Mouse (Mus musculus) WW6 (cell line): ENCODE data around the gene Manf.

Experiments used
- DNase-seq: peaks from one replicate; pipeline ENCODE4 v3.0.0-alpha.2; 2013; ENCODE audit warnings: low read depth, low spot score

Manf gene

DNA sequence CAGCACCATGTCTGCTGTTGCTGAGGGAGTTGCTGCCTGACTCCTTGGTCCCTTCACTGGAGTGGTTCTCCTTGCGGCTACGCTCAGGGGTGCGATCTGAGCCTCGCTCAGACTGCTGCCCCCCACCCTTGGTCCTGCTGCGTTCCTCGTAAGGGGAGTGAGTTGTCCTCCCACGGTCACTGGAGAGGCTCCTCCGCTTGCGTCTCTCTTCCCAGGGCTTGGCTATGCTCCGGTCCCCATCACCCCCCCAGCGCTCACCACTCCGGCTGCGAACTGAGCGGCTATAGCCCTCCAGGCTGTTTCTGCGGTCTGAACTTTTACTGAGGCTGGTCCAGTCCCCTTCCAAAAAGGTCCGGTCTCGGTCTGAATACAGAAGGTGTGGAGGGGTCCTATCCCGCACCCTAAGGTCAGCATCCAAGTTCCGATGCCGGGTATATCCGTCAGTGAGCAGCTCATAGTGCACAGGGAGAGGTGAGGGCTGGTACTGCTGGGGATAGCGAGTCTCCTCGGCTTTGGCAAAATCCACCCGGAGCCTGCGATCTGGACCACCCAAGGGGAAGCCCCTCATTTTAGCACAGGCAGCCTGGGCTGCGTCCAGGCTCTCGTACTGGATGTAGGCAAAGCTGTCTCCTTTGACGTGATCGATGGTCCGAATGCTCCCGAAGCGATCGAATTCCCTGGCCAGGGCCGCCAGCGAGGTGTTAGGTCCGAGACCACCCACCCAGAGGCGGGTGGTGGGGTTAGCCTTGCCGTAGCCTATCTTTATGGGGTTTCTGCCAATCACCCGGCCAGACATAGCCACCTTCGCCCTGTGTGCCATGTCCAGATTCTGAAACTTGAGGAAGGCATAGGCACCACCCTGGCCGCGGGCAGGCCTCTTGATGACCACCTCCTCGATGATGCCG lies 6.5 kb downstream of the Manf start:
- no peak for DNase-seq

DNA sequence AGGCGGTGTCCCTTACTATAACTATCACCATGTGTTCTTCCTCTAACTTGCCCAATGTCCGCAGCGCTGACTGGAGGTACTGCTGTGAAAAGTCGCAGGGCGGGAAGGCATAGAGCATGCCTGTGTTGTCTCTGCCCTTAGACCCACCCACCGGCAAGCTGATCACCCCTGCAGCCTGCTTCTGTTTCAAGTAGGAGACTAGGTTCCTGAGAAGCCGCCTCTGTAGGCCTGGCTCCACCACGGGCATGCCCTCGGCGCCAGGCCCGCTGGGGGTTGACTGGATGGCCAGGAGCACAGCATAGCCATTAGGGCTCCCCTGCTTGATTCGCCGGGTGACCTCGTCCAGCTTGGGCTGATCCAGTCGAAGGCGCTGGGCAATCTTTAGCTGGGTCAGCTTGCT lies 7.5 kb downstream of the Manf start:
- DNase-seq, result no peak

DNA sequence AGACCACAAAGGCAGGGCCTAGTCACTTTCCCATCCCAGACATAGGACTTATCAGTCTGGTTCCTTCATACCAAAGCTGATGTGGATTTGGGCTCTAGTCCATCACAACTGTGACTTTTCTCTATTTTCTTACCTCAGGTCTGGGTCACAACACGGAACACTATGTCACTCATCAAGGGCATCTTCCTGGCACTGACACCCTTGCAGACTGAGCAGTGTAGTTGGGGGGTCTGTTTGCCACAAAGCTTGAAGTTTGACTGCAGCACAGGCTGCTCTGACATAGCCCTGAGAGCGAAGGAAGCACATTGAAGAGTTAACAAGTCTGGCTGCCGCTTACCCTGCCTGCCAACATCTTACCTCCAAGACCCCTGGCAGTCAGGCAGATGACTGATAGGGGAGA lies 8.7 kb downstream of the Manf start:
- no peak for DNase-seq

DNA sequence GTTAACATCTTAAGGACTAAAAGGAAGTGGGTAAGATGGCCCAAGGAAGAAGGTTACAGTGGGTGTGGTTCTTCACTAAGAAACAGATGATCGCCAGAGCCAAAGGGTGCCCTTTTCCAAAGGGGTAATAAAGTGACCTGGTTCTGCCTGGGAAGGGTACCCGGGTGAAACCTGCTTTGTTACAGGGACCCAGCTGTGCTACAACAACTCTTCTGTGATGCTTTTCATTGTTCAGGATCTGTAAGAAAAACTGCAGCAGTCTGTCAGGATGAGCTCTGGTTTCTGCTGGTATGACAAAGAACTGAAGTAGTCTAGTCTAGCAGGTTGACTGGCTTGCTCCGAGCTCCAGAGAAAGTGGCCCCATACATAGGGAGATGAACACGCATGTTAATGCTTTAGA lies 9.6 kb downstream of the Manf start:
- no peak for DNase-seq

DNA sequence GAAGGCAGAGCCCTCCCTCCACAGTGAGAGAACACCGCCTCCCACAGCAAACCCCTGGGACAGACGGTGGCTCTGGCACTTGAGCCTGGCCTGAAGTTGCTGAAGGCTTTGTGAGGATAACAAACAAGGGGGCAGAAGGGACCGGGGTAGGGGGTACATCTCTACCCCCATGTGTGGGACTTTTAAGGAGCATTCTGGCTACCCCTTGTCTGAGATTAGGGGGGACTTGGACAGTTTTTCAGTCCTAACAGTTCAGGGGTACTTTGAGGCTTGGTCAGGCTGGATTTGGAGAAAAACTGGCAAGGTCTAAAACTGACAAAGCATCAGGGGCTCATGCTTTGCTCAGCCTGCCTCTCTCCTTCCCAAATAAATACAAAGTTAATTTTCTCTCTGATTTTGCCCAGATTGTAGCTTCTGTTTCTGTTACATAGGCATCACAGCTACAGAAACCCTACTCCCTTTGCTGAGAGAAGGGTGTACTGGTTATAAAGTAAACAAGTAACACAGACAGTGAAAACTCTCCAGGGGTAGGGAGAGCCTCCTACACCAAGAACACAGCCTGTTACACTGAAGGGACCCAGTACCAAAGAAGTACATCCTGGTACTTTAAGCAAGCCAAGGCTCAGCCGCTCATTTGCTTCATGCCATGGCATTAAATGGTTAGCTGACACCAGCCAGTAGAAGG lies 10.6 kb downstream of the Manf start:
- DNase-seq, result no peak

DNA sequence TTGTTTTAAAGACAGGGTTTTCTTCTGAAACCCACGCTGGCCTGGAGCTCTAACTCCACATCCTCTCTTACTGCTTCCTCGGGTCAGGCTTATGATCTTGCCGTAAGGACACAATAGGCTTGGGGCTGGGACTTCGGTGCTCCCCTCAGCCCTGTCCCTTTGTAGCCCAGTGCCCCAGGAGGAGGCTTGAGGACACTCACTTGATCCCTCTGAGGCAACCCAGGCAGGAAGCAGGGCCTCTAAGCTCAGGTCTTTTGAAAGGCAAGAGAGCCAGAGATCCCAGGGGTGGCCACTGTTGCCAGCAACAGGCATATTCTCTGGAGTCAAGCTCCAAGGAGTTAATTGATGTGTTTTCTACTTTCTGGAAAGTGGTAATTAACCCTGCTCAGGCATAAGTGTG lies 12.3 kb downstream of the Manf start:
- DNase-seq, result no peak

DNA sequence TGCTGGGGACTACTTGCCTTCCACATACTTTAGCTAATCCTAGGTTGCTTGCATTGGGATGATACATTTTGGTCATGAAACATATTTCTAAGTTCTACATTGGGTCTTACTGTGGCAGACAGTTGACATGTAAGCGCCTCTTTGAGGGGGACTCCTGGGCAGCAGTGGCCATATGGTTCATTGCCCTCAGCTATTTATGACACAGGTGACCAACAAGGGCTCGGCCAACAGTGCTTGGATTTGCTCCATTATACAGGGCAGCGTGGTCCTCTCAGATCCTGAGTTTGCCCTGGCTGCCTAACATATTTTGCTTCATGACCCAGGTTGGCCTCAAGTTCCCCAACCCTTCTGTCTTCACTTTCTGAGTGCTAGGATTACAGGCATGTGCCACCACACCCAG lies 15.1 kb downstream of the Manf start:
- DNase-seq, result no peak

DNA sequence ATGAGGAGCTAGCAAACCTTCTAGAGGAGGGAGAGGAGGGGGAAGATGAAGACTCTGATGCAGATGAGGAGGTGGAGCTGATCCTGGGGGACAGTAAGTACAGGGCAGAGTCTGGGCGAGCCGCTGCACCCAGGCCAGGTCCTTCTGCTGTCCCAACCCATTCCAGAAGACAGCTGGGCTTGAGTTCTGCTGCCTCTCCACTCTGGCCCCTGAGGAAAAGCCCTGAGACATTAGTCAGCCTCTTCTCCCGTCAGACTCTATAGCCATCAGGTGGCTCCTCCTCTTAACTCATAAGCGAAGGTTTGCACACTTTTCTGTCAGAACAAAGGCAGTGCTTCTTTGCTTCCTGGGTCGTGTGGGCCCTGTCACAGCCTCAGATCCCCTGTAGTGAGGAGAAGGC lies 17.6 kb downstream of the Manf start:
- no peak for DNase-seq

DNA sequence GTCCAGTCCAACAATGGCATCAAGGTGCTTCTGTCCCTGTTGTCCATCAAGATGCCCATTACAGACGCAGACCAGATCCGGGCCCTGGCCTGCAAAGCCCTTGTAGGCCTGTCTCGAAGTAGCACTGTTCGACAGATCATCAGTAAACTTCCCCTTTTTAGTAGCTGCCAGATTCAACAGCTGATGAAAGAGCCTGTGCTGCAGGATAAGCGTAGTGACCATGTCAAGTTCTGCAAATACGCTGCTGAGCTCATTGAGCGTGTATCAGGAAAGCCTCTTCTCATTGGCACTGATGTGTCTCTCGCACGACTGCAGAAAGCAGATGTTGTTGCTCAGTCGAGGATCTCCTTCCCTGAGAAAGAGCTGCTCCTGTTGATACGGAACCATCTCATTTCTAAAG lies 33.7 kb downstream of the Manf start:
- DNase-seq, result no peak

DNA sequence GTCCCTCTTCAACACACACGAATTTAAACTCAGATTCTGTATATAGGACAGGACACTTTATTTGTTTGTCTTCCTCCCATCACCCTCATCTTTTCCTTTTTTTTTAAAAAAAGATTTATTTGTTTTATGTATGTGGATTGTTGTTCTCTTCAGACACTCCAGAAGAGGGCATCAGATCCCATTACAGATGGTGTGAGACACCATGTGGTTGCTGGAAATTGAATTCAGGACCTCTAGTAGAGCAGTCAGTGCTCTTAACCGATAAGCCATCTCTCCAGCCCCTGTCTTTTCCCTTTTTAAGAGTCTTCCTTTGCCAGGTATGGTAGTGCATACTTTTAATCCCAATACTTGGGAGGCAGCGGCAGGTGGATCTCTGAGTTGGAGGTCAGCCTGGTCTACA lies 35.1 kb downstream of the Manf start:
- no peak for DNase-seq

DNA sequence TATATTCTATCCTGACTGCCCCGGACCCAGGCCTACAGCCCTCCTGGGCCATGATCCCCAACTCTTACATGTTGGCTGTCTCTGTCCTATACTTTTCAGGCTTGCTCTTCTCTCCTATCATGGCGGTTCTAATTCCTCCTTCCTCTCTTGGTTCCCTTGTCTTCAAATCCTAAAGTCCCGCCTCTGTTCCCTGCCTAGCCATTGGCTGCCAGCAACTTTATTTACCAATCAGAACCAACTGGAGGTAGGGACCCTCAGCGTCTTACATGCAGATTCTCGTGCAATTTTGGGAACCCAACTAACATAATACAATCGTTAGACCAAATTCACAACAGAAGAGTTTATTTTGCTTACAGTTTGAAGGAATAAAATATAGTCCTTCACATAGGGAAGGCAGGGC lies 49.0 kb downstream of the Manf start:
- no peak for DNase-seq

DNA sequence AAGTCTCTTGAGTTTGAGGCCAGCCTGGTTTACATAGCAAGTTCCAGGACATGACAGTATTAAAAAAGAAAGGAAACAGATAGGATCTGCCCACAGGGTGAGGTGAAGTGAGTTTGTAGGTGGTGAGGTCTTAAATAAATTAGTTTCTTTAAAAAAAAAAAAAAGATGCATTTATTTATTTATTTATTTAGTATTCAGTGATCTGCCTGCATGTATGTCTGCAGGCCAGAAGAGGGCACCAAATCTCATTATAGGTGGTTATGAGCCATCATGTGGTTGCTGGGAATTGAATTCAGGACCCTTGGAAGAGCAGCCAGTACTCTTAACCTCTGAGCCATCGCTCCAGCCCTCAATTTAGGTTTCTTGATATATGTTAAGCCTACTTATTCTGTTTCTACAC lies 51.2 kb downstream of the Manf start:
- DNase-seq, result no peak

DNA sequence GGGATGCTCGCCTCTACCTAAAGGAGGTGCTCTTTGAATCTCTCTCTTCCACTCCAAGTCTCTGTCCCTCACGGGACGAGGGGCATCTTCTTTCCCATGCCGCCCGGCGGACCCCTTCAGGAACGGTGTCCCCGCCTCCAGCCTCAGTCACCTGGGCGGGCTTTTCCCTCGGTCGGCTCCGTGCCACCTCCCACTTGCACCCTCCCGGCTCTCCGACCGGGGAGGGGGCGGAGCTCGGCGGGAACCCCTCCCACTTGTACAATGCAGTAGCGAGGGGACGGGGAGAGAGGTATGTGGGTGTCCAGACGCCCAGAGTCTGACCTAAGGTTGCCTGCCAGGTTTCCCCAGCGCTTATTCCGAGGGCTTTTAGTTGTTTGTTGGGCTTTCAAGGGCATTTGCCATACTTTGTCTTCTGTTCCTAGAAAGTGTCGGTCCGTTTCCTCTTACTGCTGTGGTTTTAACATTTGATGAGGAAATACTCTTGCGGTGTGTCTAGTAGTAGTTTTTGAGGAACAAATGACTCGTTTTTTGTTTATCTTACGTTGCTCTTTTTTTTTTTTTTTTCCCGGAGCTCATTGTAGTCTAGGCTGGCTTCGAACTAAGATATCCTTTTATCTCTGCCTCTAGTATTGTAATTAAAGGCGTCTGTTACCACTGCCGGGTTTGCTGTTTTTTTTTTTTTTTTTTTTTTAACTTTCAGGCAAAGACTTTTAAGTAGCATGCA lies 69.2 kb downstream of the Manf start:
- peak; percentile 88 for DNase-seq

DNA sequence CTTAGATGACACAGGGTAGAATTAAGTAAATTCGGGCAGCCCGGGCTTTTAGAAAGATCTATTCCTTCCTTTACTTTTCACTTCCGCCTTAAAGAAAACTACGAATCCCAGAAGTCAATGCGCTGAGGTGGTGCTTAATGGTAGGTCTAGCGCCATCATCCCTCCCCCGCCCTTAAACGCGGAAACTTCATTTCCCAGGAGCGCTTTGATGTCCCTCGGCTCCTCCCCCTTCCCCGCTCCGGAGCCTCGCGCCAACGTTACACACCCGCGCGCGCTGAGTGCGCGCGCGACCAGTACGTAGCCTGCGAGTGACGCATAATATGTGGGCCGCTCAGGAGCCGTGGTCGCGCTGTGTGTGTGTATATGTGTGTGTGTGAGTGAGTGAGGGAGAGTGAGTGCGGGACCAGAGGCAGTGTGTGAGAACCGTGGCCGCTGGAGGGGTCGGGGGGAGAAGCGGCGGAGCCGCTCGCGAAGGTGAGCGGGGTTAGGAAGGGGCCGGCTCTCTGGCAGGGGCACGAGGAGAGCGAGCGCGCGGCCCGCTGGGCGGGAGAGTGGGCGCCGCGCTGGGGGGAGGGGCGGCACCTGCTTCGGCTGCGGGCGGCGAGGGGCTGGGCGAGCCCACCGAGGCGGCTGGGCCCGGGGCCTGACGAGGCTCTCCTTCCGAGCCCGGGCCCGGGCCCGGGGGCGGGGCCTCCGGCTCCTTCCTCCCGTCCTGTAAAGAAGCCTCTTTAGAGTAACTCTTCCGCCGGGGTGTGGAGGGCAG lies 70.0 kb downstream of the Manf start, which contains the start of gene Dcaf1:
Gene Dcaf1 (plus strand): TSS at position 257 of the 763 bp plus-strand sequence.
- peak; percentile 97 for DNase-seq

DNA sequence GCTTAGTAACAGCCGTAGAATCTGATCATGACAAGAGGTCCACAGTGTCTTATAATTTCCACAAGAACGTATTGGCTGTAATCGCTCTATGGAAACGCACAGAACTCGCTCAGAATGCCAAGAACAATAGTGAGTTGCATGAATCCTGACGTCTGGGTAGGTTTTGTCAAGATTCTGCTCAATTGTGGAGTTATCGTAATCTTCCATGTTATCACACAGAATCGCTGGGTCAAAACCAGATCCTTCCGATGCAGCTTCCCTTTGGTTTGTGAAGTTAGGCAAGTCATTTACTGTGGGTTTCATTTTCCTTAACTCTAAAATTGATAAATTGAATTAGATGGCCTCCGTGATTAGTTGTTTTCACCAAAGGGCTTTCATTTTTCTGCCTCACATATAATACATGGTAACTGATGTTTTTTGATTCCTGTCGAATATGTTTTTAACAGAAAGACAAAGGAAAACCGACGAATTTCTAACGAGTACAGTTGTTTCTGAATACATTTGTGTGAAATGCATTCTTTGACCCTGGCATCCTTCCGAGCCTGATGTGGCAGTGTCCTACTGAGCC lies 70.6 kb downstream of the Manf start:
- no peak for DNase-seq

DNA sequence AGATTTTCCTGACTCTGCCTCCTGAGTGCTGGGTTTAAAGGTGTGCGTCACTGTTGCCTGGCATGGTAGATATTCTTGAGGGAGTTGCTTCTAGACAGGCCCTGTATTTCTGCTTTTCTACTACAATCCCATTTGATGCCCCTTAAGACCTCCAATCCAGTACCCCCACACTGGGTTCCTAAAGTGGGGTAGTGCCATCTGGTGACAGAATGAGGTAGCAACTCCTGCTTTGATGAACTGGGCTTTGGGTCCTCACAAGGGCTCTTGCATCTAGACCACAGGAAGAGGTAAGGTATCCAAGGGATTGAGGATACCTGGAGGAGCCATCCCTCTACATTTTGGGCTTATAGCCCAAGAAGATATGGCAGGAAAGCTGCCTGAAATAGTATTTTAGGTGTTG lies 72.6 kb downstream of the Manf start:
- no peak for DNase-seq

DNA sequence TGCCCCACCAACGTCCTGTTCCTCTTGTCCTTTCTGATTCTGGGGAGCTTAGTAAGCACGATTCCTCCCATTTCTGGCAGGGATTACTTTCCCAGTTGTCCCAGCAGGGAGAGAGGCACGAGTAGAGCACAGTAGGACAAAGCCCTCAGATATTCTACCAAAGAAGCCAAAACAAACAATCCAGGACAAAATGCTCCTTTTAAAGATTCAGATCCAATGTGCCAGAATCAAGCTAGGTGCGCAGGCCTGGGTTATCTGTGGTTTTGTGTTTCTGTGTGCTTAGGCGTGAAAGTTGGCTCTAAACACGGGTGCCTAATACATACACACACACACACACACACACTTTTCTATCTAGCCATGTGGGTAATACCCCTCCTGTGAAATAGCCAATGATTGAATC lies 73.6 kb downstream of the Manf start:
- no peak for DNase-seq

DNA sequence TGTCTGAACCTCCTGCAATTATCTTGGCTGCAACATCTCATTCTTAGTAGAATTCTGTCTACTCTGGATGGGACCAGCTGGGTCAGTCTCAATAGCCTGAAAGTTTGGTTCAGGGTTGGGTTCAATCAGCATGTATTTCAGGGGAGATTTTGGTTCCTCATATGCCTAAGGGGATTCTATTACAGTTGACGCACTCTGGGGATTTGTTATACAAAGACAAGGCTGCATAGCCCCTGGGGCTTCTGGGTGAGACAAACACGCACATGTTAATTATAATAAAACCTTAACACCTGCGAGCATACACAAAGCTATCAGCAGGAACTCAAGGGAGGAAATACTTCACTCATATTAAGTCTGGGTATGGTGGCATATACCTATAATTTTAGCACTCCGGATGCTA lies 85.3 kb downstream of the Manf start:
- no peak for DNase-seq

DNA sequence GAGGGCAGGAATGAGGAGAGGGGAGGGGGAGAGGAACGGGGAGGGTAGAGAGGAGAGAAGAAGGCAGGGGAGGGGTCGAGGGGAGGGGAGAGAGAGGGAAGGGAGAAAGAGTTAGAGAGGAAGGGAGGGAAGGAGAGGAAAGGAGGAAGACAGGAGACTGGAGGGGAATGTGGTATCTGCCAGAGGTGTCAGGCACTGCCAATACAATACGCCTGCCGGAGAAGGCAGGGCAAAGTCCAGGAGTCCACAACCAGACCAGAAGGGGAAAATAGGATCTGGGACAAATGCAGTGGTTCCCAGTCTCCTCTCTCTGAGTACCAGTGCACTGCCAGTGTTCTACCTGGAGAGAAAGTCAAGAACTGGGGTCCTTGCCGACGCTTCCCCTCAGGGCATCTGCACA lies 100.9 kb downstream of the Manf start:
- no peak for DNase-seq

DNA sequence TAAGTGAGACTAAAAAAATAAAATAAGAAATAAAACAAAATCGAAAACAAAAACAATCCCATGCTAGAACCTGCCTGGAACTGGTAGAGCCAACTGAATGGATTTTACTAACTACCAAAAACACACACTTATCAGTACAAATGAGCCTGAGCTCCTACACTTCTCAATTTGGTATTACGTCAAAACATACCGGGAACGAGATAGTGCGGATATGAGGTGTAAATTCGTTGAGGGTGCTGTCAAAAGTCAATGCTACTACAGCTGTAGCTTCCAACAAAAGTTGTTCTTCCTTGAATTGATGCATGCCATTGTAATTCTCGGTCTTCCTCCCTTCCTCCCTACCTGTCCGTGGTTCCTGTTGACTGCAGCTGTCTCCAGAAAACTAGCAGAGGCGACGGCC lies 102.4 kb downstream of the Manf start:
- DNase-seq, result no peak

DNA sequence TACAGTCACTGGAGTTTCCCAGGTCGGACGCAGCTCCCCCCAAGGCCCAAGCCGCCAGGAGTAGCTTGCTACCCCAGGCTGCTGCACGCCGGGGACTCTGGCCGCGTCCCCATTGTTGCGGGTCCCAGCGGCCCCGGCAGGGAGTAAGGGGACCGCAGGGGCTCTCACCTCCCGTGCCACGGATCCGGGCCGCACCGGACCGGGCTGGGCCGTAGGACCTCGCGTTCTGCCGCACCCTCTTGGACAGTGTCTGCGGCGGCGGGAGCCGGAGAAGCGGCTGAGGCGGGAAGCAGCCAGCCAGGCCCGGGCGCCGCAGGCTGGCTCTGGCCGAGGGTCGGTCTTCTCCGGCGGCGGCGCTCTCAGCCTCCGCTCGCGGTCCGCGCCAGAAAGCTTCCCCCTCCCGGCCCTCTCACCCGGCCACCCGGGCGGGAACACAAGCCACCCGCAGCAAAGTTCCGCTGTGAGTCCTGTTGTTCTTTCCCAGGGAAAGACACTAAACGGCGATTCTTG lies 102.9 kb downstream of the Manf start, which contains the start of gene Rad54l2:
Gene Rad54l2 (minus strand): TSS at position 383 of the 510 bp plus-strand sequence.
- DNase-seq, result peak; percentile 61
